Mouse (Mus musculus): ENCODE results near the gene Imp3. TPM values are rescaled to one million over a fixed set of nuclear protein-coding genes. Genes with fewer than 3 reads are reported as not detected.

Gene Imp3
- total and polyA plus RNA-seq, 3 experiments, result 54.0 to 87.1 (median 63.3) TPM

GRCm38 (mm10) chr9:56892111-56892510 lies 45.2 kb upstream of the Imp3 start:
- no peak for DNase-seq
- no peak overlapping the region for H3K9ac ChIP-seq (ENCODE audit: low read depth, low read length)
- 0 out of 2 replicates have a peak, but pooled peaks cover 1% of the 10 kb centered on the region for H3K4me1 ChIP-seq (ENCODE audit: control insufficient read depth, insufficient read depth, low read length)
- WGBS, result 94% methylated on average over 10 of the region's 10 CpGs
- H3K79me2 ChIP-seq (replicated peaks; ENCODE audit: control insufficient read depth, insufficient read depth, low read length), result no peaks in the 10 kb centered on the region
- peaks cover 2% of the 10 kb centered on the region; the same call in 1 of the 2 replicates for H3K27me3 ChIP-seq (ENCODE audit: control insufficient read depth, insufficient read depth, low read length)
- TF ChIP-seq POLR2A (IDR thresholded peaks at IDR 0.05; ENCODE audit: insufficient read depth, low read depth, low read length) (no peak), EP300 (IDR thresholded peaks at IDR 0.05; ENCODE audit: insufficient read depth, low read depth, low read length) (no peak), CTCF (IDR thresholded peaks at IDR 0.05) (no peak)
- H3K27ac ChIP-seq, result no peak overlapping the region
- intact Hi-C loops (cut with DNase I), result loop anchor here (2.0 kb wide), 1 partner anchor 329 kb away; no protein-coding TSS in a partner anchor
- H3K4me3 ChIP-seq, result no peak overlapping the region
- no peaks in the 10 kb centered on the region for H3K36me3 ChIP-seq (ENCODE audit: control insufficient read depth, insufficient read depth, low read length)

GRCm38 (mm10) chr9:56893313-56893712 lies 44.0 kb upstream of the Imp3 start:
- no peak for DNase-seq
- intact Hi-C loops (cut with DNase I), result loop anchor here (2.0 kb wide), 1 partner anchor 327 kb away; no protein-coding TSS in a partner anchor
- Histone ChIP-seq H3K27ac (no peak overlapping the region), H3K9ac (ENCODE audit: low read depth, low read length) (no peak overlapping the region), H3K79me2 (replicated peaks; ENCODE audit: control insufficient read depth, insufficient read depth, low read length) (no peaks in the 10 kb centered on the region), H3K4me3 (no peak overlapping the region), H3K27me3 (ENCODE audit: control insufficient read depth, insufficient read depth, low read length) (peaks cover 2% of the 10 kb centered on the region; the same call in 1 of the 2 replicates), H3K4me1 (ENCODE audit: control insufficient read depth, insufficient read depth, low read length) (0 out of 2 replicates have a peak, but pooled peaks cover 1% of the 10 kb centered on the region), H3K36me3 (ENCODE audit: control insufficient read depth, insufficient read depth, low read length) (no peaks in the 10 kb centered on the region)
- 77% methylated on average over 8 of the region's 8 CpGs for WGBS
- TF ChIP-seq POLR2A (IDR thresholded peaks at IDR 0.05; ENCODE audit: insufficient read depth, low read depth, low read length) (no peak), CTCF (IDR thresholded peaks at IDR 0.05) (no peak), EP300 (IDR thresholded peaks at IDR 0.05; ENCODE audit: insufficient read depth, low read depth, low read length) (no peak)

- TF ChIP-seq EP300 (IDR thresholded peaks at IDR 0.05; ENCODE audit: insufficient read depth, low read depth, low read length) (no peak), POLR2A (IDR thresholded peaks at IDR 0.05; ENCODE audit: insufficient read depth, low read depth, low read length) (no peak), CTCF (IDR thresholded peaks at IDR 0.05) (peak; percentile 49)
- intact Hi-C loops (cut with DNase I), result no loop called here
- Histone ChIP-seq H3K36me3 (ENCODE audit: control insufficient read depth, insufficient read depth, low read length) (no peaks in the 10 kb centered on the region), H3K27me3 (ENCODE audit: control insufficient read depth, insufficient read depth, low read length) (peaks cover 2% of the 10 kb centered on the region; the same call in 1 of the 2 replicates), H3K4me1 (ENCODE audit: control insufficient read depth, insufficient read depth, low read length) (0 out of 2 replicates have a peak, but pooled peaks cover 1% of the 10 kb centered on the region), H3K9ac (ENCODE audit: low read depth, low read length) (no peak overlapping the region), H3K79me2 (replicated peaks; ENCODE audit: control insufficient read depth, insufficient read depth, low read length) (no peaks in the 10 kb centered on the region), H3K4me3 (no peak overlapping the region), H3K27ac (no peak overlapping the region)
- 11% methylated on average over 3 of the region's 3 CpGs for WGBS
- DNase-seq, result peak in 1 of 2 experiments; percentile 36
Observed at GRCm38 (mm10) chr9:56894006-56894405, 43.3 kb upstream of the Imp3 start.

- WGBS, result 89% methylated on average over 12 of the region's 12 CpGs
- H3K79me2 ChIP-seq (replicated peaks; ENCODE audit: control insufficient read depth, insufficient read depth, low read length), result no peaks in the 10 kb centered on the region
- no peak for DNase-seq
- intact Hi-C loops (cut with DNase I), result no loop called here
- no peaks in the 10 kb centered on the region for H3K36me3 ChIP-seq (ENCODE audit: control insufficient read depth, insufficient read depth, low read length)
- TF ChIP-seq EP300 (IDR thresholded peaks at IDR 0.05; ENCODE audit: insufficient read depth, low read depth, low read length) (no peak), CTCF (IDR thresholded peaks at IDR 0.05) (no peak), POLR2A (IDR thresholded peaks at IDR 0.05; ENCODE audit: insufficient read depth, low read depth, low read length) (no peak)
- no peak overlapping the region for H3K4me3 ChIP-seq
- no peaks in the 10 kb centered on the region for H3K27me3 ChIP-seq (ENCODE audit: control insufficient read depth, insufficient read depth, low read length)
- H3K27ac ChIP-seq, result no peak overlapping the region
- peaks cover 4% of the 10 kb centered on the region for H3K4me1 ChIP-seq (ENCODE audit: control insufficient read depth, insufficient read depth, low read length)
- no peak overlapping the region for H3K9ac ChIP-seq (ENCODE audit: low read depth, low read length)
Observed at GRCm38 (mm10) chr9:56896779-56897178, 40.5 kb upstream of the Imp3 start.

GRCm38 (mm10) chr9:56899409-56899808 lies 37.9 kb upstream of the Imp3 start:
- H3K27me3 ChIP-seq (ENCODE audit: control insufficient read depth, insufficient read depth, low read length), result no peaks in the 10 kb centered on the region
- peaks cover 4% of the 10 kb centered on the region for H3K4me1 ChIP-seq (ENCODE audit: control insufficient read depth, insufficient read depth, low read length)
- no peaks in the 10 kb centered on the region for H3K79me2 ChIP-seq (replicated peaks; ENCODE audit: control insufficient read depth, insufficient read depth, low read length)
- TF ChIP-seq POLR2A (IDR thresholded peaks at IDR 0.05; ENCODE audit: insufficient read depth, low read depth, low read length), result 0 out of 2 replicates have a peak, but pooled peaks have one; percentile 16
- TF ChIP-seq EP300 (IDR thresholded peaks at IDR 0.05; ENCODE audit: insufficient read depth, low read depth, low read length), result no peak
- intact Hi-C loops (cut with DNase I), result no loop called here
- 79% methylated on average over 11 of the region's 11 CpGs for WGBS
- H3K9ac ChIP-seq (ENCODE audit: low read depth, low read length), result no peak overlapping the region
- no peak overlapping the region for H3K4me3 ChIP-seq
- H3K36me3 ChIP-seq (ENCODE audit: control insufficient read depth, insufficient read depth, low read length), result no peaks in the 10 kb centered on the region
- no peak overlapping the region for H3K27ac ChIP-seq
- no peak for DNase-seq

- Histone ChIP-seq H3K4me3 (no peak overlapping the region), H3K4me1 (ENCODE audit: control insufficient read depth, insufficient read depth, low read length) (peaks cover 4% of the 10 kb centered on the region), H3K27ac (no peak overlapping the region), H3K27me3 (ENCODE audit: control insufficient read depth, insufficient read depth, low read length) (no peaks in the 10 kb centered on the region), H3K36me3 (ENCODE audit: control insufficient read depth, insufficient read depth, low read length) (no peaks in the 10 kb centered on the region), H3K9ac (ENCODE audit: low read depth, low read length) (no peak overlapping the region), H3K79me2 (replicated peaks; ENCODE audit: control insufficient read depth, insufficient read depth, low read length) (no peaks in the 10 kb centered on the region)
- intact Hi-C loops (cut with DNase I), result no loop called here
- TF ChIP-seq CTCF (IDR thresholded peaks at IDR 0.05), result 0 out of 2 replicates have a peak, but pooled peaks have one; percentile 24
- no peak for TF ChIP-seq POLR2A (IDR thresholded peaks at IDR 0.05; ENCODE audit: insufficient read depth, low read depth, low read length)
- DNase-seq, result no peak
Observed at GRCm38 (mm10) chr9:56900060-56900459, 37.2 kb upstream of the Imp3 start.

Data from heart, adult 2 months (tissue).